Mouse (Mus musculus) stomach, postnatal 0 days (tissue): ENCODE measurements at regions not wholly inside any gene's neighbourhood (a gene's known extent, or its start where the extent isn't known, plus 50 kb on each side); places are given as distances from the start of the nearest gene placed in this dataset.

Source experiments
- CTCF ChIP-seq: IDR thresholded peaks from 2 replicates; pipeline ENCODE4 v1.5.1; 2016; ENCODE audit warnings: antibody characterized with exemption, low read depth, mild to moderate bottlenecking, moderate library complexity
- EP300 ChIP-seq: optimal IDR thresholded peaks from 2 replicates; pipeline ENCODE3; 2016; ENCODE audit warnings: antibody characterized with exemption

- TF ChIP-seq CTCF (no peak), EP300 (no peak)
Measured at GRCm38 (mm10) chr11:79753491-79753890, 162.5 kb downstream of the Rab11fip4 start.
